Mouse (Mus musculus) cortical plate, adult 2 months (tissue): Measurements from ENCODE around the gene Luc7l. TPM values are rescaled to one million over a fixed set of nuclear protein-coding genes. Genes with fewer than 3 reads are reported as not detected.
"Not testable (repeated sequence)": the region's sequence is repeated elsewhere in the genome, so short reads cannot be mapped to it uniquely, and the experiment has no call there.

ENCODE experiments used
- H3K27ac ChIP-seq: fragments of 200-500 bp; 2 replicates; pipeline ENCODE4 v1.5.1; 2012; ENCODE audit warnings: low read length, control low read depth, inconsistent platforms; ENCODE audit not compliant: insufficient read depth
- H3K4me1 ChIP-seq: fragments of 200-500 bp; 2 replicates; pipeline ENCODE4 v1.6.1; 2011; ENCODE audit warnings: low read length; ENCODE audit not compliant: control insufficient read depth, insufficient read depth
- H3K4me3 ChIP-seq: fragments of 200-500 bp; 2 replicates; pipeline ENCODE4 v1.5.1; 2011; ENCODE audit warnings: mild to moderate bottlenecking, low read length, control low read depth; ENCODE audit not compliant: insufficient read depth
- CTCF ChIP-seq: fragments of 200-500 bp; IDR thresholded peaks from 2 replicates; pipeline ENCODE4 v1.5.1; 2011; ENCODE audit warnings: mild to moderate bottlenecking, control low read depth, low read length; ENCODE audit not compliant: insufficient read depth; ENCODE audit errors: extremely low read depth
- POLR2A ChIP-seq: fragments of 200-500 bp; IDR thresholded peaks from 2 replicates; pipeline ENCODE4 v1.6.1; 2011; ENCODE audit warnings: mild to moderate bottlenecking, low read length, control low read depth; ENCODE audit not compliant: insufficient read depth; ENCODE audit errors: extremely low read depth
- polyA plus RNA-seq: library from polyadenylated mRNA; depleted of rRNA; stranded (reverse); fragments of >200 nt; gene quantifications from 2 replicates; pipeline ENCODE4 v1.2.3, GENCODE M21; 2012; rRNA removed

Gene Luc7l
- polyA plus RNA-seq, 1 experiment = 64.8 TPM

- no peak overlapping the region for H3K4me3 ChIP-seq
- no peak for TF ChIP-seq POLR2A
- no peak for TF ChIP-seq CTCF
- no peak overlapping the region for H3K27ac ChIP-seq
- no peaks in the 10 kb centered on the region for H3K4me1 ChIP-seq
These were observed 23.2 kb downstream of the Luc7l start for GRCm38 (mm10) chr17:26275933-26276332.

- no peak overlapping the region for H3K4me3 ChIP-seq
- H3K27ac ChIP-seq = no peak overlapping the region
- TF ChIP-seq POLR2A (no peak), CTCF (peak; percentile 59)
- no peaks in the 10 kb centered on the region for H3K4me1 ChIP-seq
These were observed 24.0 kb downstream of the Luc7l start for GRCm38 (mm10) chr17:26276711-26277110.

DNA sequence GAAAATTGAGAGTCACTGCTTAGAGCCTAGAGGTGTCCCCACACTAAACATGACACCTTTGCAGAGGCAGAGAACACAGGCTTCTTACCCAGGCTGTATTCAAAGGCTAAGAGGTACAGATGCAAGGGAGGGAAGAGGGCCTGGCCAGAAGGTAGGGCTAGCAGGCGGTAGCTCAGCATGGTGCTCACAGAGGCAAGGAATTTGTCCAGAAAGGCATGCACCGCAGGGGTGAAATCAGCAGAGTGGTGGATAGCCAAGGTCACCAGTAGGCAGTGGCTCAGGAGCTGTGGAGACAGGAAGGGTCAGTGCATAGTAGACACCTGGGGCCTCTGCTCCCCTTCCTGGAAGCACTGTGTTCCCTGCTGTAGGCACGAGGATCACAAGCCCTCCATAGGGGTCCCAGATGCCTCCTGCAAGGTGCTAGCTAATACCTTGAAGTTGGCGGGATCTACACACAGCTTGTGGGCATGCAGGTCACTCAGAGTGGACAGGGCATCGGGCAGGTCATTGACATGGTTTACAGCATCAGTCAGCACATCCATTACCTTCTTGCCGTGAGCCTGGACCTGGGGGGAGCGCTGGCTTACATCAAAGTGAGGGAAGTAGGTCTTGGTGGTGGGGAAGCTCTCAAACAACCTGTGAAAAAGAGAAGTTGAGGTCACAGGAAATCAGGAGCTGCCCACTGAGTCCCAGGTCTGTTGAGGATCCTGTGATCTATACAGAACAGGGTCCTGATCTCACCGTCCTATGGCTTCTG, 33.7 kb downstream of the Luc7l start:
- Histone ChIP-seq H3K4me1 (peaks cover 5% of the 10 kb centered on the region; the same call in 1 of the 2 replicates), H3K27ac (no peak overlapping the region), H3K4me3 (no peak overlapping the region)
- TF ChIP-seq CTCF (no peak), POLR2A (no peak)

DNA sequence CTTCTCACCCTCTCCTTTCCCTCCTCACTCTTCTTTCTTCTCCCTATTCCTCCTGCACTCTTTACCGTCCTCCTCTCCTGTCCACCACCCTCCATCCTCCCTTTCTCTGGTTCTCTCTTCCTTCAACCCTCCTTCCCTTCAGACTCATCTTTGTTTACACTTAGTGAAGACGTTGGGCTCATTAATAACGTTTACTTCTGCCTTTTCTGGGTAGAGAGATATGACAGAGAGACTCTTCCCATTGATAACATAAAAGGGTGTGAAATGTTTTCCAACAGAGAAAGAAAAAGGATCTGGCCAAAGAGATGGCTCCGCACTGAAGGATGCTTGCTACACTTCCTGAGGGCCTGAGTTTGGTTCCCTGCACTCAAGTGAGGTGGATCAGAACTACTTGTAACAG, 36.8 kb downstream of the Luc7l start:
- no peak overlapping the region for H3K27ac ChIP-seq
- no peak overlapping the region for H3K4me3 ChIP-seq
- TF ChIP-seq CTCF = no peak
- TF ChIP-seq POLR2A = no peak
- H3K4me1 ChIP-seq = 0 out of 2 replicates have a peak, but pooled peaks cover 1% of the 10 kb centered on the region

DNA sequence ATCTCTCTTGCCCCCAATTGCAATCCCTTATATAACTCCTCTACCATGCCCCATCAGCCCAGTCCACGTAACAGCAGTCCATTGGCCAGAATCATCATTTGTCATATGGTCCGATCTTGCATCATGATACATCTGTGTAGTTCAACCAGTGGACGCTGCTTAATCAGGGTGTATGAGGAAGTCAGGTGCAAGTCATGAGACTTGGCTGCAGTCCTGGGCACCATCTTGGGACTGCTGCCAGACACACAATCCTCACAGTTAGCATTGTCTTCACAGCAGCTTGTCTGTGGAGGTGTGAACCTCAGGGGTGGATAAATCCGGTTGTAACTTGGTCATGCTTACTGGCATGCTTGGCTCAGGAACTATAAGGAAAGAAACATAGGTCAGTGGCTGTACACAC, 45.6 kb downstream of the Luc7l start:
- H3K27ac ChIP-seq, H3K4me1 ChIP-seq, H3K4me3 ChIP-seq: not testable (repeated sequence)

DNA sequence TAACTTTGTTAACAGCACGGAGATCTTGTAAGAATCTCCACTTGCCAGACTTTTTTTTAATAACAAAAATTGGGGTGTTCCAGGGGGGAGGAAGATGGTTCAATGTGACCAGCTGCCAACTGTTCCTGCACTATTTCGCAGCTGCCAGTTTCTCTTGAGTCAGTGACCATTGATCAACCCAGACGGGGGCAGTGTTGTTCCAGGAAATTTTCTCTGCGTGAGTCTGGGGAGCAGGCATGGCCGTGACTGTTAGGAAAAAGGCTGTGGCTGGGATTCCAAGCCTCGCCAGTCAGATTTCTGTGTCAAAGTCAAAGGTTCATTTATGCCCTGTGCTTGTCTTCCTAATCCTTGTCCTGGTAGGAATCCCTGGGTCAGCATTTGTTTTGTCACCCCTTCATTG, 61.6 kb downstream of the Luc7l start:
- no peaks in the 10 kb centered on the region for H3K4me1 ChIP-seq
- TF ChIP-seq POLR2A = no peak
- TF ChIP-seq CTCF = peak; percentile 83
- no peak overlapping the region for H3K4me3 ChIP-seq
- no peak overlapping the region for H3K27ac ChIP-seq

- H3K4me3 ChIP-seq = no peak overlapping the region
- no peaks in the 10 kb centered on the region for H3K4me1 ChIP-seq
- no peak for TF ChIP-seq CTCF
- no peak overlapping the region for H3K27ac ChIP-seq
These were observed 62.8 kb downstream of the Luc7l start for GRCm38 (mm10) chr17:26315474-26315873.

DNA sequence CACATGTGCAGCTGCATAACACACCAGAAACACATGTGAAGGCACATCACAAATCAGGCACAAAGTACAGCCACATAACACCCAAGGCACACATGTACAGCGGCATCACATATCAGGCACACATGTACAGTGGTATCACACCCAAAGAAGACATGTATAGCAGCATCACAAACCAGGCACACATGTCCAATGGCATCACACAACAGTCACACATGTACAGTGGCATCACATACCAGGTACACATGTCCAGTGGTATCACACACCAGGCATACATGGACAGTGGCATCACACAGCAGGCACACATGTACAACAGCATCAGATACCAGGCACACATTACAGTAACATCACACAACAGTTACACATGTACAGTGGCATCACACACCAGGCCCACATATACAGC, 65.7 kb downstream of the Luc7l start:
- no peak overlapping the region for H3K27ac ChIP-seq

More for the DNA sequence above, 65.7 kb downstream of the Luc7l start:
- Histone ChIP-seq H3K4me3 (no peak overlapping the region), H3K4me1 (no peaks in the 10 kb centered on the region)
- TF ChIP-seq CTCF (no peak), POLR2A (no peak)

Other genes with a start within 250 kb of the Luc7l start
- 88.5 and 94.2 TPM in 2 replicates for gene Rab11fip3, start 183.3 kb upstream of the Luc7l start, polyA plus RNA-seq
- gene Decr2, start 162.6 kb upstream of the Luc7l start, polyA plus RNA-seq = 43.5 and 49.8 TPM in 2 replicates
- 11.5 and 11.8 TPM in 2 replicates for gene Nme4, start 157.3 kb upstream of the Luc7l start, polyA plus RNA-seq
- gene Tmem8, start 139.6 kb upstream of the Luc7l start, polyA plus RNA-seq = 27.4 and 31.6 TPM in 2 replicates
- 96.3 and 101 TPM in 2 replicates for gene Mrpl28, start 129.4 kb upstream of the Luc7l start, polyA plus RNA-seq
- gene Axin1, start 114.2 kb upstream of the Luc7l start, polyA plus RNA-seq = 15.4 and 16.0 TPM in 2 replicates
- 0.30 and 0.33 TPM in 2 replicates for gene Pdia2, start 53.8 kb upstream of the Luc7l start, polyA plus RNA-seq
- gene Rgs11, start 49.9 kb upstream of the Luc7l start, polyA plus RNA-seq = 90.4 and 99.2 TPM in 2 replicates
- gene Arhgdig, start 45.1 kb upstream of the Luc7l start, polyA plus RNA-seq = 163 and 175 TPM in 2 replicates
- 22.2 and 24.3 TPM in 2 replicates for gene Fam234a, start 8.7 kb upstream of the Luc7l start, polyA plus RNA-seq
- 53.4 and 56.8 TPM in 2 replicates for gene Neurl1b, start 161.9 kb downstream of the Luc7l start, polyA plus RNA-seq